Mouse (Mus musculus) kidney, adult 2 months (tissue): ENCODE results near the gene Arel1. TPM values are rescaled to one million over a fixed set of nuclear protein-coding genes. Genes with fewer than 3 reads are reported as not detected.

Experiments
- DNase-seq: peaks from one replicate; pipeline ENCODE4 v3.0.0; 2021
- H3K27ac ChIP-seq: fragments of 200-500 bp; 2 replicates; pipeline ENCODE4 v1.5.1; 2012; ENCODE audit warnings: low read depth, low read length, control low read depth, inconsistent platforms; ENCODE audit not compliant: insufficient read depth
- H3K27me3 ChIP-seq: fragments of 200-500 bp; replicated peaks from 2 replicates; pipeline ENCODE4 v1.6.1; 2012; ENCODE audit warnings: mild to moderate bottlenecking, moderate library complexity, low read length, inconsistent platforms; ENCODE audit not compliant: control insufficient read depth, insufficient read depth
- H3K36me3 ChIP-seq: fragments of 200-500 bp; 2 replicates; pipeline ENCODE4 v1.6.1; 2012; ENCODE audit warnings: mild to moderate bottlenecking, moderate library complexity, low read length, inconsistent platforms; ENCODE audit not compliant: control insufficient read depth, insufficient read depth
- H3K4me1 ChIP-seq: fragments of 200-500 bp; 2 replicates; pipeline ENCODE4 v1.6.1; 2011; ENCODE audit warnings: low read length; ENCODE audit not compliant: control insufficient read depth, insufficient read depth
- H3K4me3 ChIP-seq: fragments of 200-500 bp; 2 replicates; pipeline ENCODE4 v1.5.1; 2011; ENCODE audit warnings: mild to moderate bottlenecking, low read depth, low read length, control low read depth; ENCODE audit not compliant: insufficient read depth
- CTCF ChIP-seq: fragments of 200-500 bp; conservative IDR thresholded peaks from 2 replicates; pipeline ENCODE4 v1.5.1; 2011; ENCODE audit warnings: low read depth, mild to moderate bottlenecking, control low read depth, low read length, moderate library complexity, mixed read lengths; ENCODE audit not compliant: insufficient read depth, insufficient read length
- POLR2A ChIP-seq: fragments of 200-500 bp; IDR thresholded peaks from one replicate; pipeline ENCODE4 v1.6.1; 2011; ENCODE audit warnings: low read depth, low read length, control low read depth
- WGBS: fragments of 180-500 bp; shearing (Covaris S2); methylation state at CpG from one replicate; pipeline ENCODE4 v1.1.7; 2018; 5-methylcytosine and 5-hydroxymethylcytosine counted together
- polyA plus RNA-seq: library from polyadenylated mRNA; depleted of rRNA; stranded (reverse); fragments of >200 nt; gene quantifications from 2 replicates; pipeline ENCODE4 v1.2.3, GENCODE M21; 2012

Gene Arel1
- polyA plus RNA-seq, 1 experiment, result 20.7 TPM

DNA sequence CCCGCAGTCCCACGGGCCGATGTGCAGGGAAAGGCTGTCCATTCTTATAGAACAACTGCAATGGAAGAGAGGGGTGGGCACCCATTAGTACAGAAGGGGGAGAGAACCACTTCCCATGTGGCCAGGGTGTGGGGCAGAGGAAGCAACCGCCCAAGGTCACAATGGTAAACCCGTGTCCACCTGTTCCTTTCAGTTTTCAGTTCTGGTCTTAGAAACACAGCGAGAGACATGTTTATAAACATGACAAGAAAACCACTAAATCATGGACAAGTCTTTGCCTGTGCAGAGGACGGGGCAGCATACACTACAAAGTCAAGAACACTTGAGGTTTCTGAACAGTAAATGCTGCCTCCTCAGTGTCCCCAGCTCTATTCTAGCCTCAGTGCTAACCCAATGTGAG, 30.4 kb downstream of the Arel1 start:
- Histone ChIP-seq H3K4me1 (no peaks in the 10 kb centered on the region), H3K27ac (no peak overlapping the region), H3K27me3 (no peaks in the 10 kb centered on the region), H3K4me3 (no peak overlapping the region), H3K36me3 (peaks cover 1% of the 10 kb centered on the region; the same call in 1 of the 2 replicates)
- WGBS, result 86% methylated on average over 7 of the region's 7 CpGs
- no peak for DNase-seq
- TF ChIP-seq CTCF (no peak), POLR2A (no peak)

DNA sequence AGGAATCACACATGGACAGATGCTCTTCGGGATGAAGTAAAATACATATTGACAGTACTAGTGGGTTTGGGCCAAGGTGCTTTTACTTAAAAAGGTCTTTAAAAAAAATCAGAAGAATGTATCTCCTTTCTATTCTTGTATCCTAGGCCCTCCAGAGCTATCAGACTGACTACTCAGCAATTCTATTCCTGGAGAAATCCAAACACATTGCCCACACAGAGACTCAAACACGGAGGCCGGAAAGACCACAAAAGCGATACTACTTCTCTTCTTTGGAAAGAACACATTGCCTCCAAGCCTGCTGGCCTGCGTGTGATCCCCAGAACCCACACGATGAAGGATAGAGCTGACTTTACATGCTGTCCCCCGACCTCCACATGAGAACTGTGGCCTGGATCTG, 31.6 kb downstream of the Arel1 start:
- no peaks in the 10 kb centered on the region for H3K4me1 ChIP-seq
- no peak overlapping the region for H3K27ac ChIP-seq
- H3K27me3 ChIP-seq, result no peaks in the 10 kb centered on the region
- no peak overlapping the region for H3K4me3 ChIP-seq
- TF ChIP-seq POLR2A (no peak), CTCF (no peak)
- 91% methylated on average over 7 of the region's 7 CpGs for WGBS
- H3K36me3 ChIP-seq, result peaks cover 1% of the 10 kb centered on the region; the same call in 1 of the 2 replicates
- DNase-seq, result no peak

DNA sequence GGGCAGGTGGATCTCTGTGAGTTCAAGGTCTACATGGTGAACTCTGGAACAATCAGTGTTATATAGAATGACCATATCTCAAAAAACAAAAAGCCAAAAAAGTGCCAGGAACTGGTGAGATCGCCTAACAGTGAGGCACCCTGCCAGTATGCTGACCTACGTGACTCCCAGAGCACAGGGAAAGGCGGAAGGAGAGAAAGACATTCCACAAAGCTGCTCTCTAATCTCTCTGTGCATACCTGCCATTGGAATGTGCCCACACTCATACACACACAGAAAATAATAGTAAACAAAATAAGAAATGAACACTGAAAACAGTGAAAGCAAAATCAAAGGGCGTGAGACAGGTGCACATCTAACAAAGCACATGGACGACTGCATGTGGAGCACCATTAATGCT, 35.4 kb downstream of the Arel1 start:
- H3K27me3 ChIP-seq, result no peaks in the 10 kb centered on the region
- no peaks in the 10 kb centered on the region for H3K4me1 ChIP-seq
- TF ChIP-seq CTCF, result no peak
- no peak for TF ChIP-seq POLR2A
- no peak overlapping the region for H3K27ac ChIP-seq
- H3K36me3 ChIP-seq, result peaks cover 3% of the 10 kb centered on the region
- no peak for DNase-seq
- no peak overlapping the region for H3K4me3 ChIP-seq
- whole genome bisulfite sequencing, result 83% methylated on average over 5 of the region's 5 CpGs

DNA sequence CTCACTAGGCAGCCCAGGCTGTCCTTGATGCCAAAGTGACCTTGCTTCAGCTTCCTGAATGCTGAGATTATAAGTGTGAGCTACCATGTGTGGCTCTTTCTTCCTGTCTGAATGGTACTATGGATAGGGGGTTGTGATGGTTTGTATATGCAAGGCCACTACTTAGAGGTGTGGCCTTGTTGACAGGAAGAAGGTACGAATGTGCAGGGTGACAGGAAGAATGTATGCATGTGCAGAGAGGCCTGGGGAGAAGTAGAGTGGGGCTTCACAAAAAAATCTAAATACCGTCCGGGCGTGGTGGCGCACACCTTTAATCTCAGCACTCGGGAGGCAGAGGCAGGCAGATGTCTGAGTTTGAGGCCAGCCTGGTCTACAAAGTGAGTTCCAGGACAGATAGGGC, 38.5 kb downstream of the Arel1 start:
- H3K27me3 ChIP-seq, result no peaks in the 10 kb centered on the region
- H3K4me3 ChIP-seq, result no peak overlapping the region
- no peak for DNase-seq
- WGBS, result 94% methylated on average over 6 of the region's 6 CpGs
- H3K4me1 ChIP-seq, result no peaks in the 10 kb centered on the region
- TF ChIP-seq CTCF (no peak), POLR2A (no peak)
- peaks cover 3% of the 10 kb centered on the region for H3K36me3 ChIP-seq
- H3K27ac ChIP-seq, result no peak overlapping the region

DNA sequence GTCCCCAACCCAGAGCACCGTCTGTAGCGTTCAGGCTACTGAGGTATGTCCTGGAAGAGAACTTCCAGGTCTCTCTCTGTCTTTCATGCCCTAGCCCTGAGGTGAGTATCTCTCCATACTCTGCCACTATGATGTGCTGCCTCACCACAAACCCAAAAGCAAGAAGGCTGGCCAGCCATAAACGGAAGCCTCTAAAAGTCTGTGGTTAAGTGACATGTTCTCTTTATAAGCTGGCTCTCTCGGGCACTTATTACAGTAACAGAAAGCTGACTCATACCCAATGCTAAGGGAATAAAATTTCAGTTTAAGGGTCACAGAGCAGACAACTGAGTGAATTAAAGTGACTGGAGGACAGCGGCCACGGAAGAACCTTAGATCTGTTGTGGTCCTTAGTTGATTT, 44.2 kb downstream of the Arel1 start:
- Histone ChIP-seq H3K27ac (no peak overlapping the region), H3K36me3 (no peaks in the 10 kb centered on the region; the same call in 1 of the 2 replicates), H3K4me3 (no peak overlapping the region), H3K4me1 (no peaks in the 10 kb centered on the region), H3K27me3 (no peaks in the 10 kb centered on the region)
- DNase-seq, result no peak
- no peak for TF ChIP-seq CTCF
- TF ChIP-seq POLR2A, result no peak
- WGBS, result 89% methylated on average over 6 of the region's 6 CpGs

DNA sequence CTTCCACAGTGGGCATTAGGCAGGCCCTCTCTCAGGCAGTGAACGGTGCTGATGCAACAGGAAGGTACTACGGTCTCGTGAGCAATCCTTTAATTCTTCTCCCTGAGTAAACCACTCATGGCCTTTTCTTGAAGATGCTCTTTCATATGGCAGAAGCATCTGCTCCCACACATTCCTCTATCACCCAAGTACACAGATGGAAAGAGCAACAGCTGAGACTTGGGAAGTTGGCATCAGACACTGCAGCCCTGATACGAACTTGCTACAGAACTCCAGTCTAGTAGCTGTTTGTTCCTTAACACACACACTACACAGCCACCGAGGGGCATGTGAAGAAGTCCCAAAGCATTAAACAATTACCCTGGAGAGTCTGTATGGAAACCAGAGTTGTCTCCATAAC, 46.4 kb downstream of the Arel1 start:
- Histone ChIP-seq H3K27me3 (no peaks in the 10 kb centered on the region), H3K27ac (no peak overlapping the region), H3K36me3 (no peaks in the 10 kb centered on the region; the same call in 1 of the 2 replicates), H3K4me1 (no peaks in the 10 kb centered on the region), H3K4me3 (no peak overlapping the region)
- no peak for TF ChIP-seq POLR2A
- TF ChIP-seq CTCF, result no peak
- no peak for DNase-seq
- 90% methylated on average over 5 of the region's 5 CpGs for WGBS

DNA sequence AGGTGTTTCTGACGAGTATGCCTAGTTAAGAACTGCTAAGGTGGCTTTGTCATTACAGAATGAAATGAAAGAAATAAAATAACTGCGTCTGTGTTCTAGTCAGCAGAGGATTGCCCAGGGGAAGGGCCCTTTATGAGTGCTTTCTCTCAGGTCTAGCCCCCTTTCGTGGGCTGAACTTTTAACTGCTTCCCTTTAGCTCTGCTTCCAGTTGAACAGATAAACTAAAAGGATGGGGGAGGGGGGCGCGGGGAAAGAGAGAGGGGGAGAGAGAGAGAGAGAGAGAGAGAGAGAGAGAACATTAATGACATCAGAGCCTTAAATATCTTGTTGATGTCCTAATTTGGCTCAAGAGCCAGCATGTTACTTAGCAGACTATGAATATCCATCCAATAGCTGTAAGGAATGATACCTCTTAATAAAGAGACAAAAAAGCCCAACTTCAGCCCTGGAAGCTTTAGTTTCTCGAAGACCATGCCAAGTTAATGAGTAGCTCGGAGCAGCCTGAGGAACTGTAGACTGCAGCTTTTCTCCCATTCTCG, 48.8 kb downstream of the Arel1 start:
- DNase-seq, result no peak
- no peaks in the 10 kb centered on the region for H3K4me1 ChIP-seq
- whole genome bisulfite sequencing, result 66% methylated on average over 8 of the region's 8 CpGs
- no peaks in the 10 kb centered on the region for H3K27me3 ChIP-seq
- no peak for TF ChIP-seq POLR2A
- TF ChIP-seq CTCF, result no peak
- H3K36me3 ChIP-seq, result no peaks in the 10 kb centered on the region
- no peak overlapping the region for H3K27ac ChIP-seq
- no peak overlapping the region for H3K4me3 ChIP-seq
